Mouse (Mus musculus) cerebellum, postnatal 25 days (tissue): ENCODE results near the gene Bach2.
A peak's percentile ranks its signal among the peaks of the same experiment; 100 is the strongest.

ENCODE experiments used
- DNase-seq, 2 experiments: peaks; one replicate each; pipeline ENCODE4 v3.0.0; 2021; ENCODE audit warnings: mixed read lengths in 2 of 2

Bach2 gene

DNA sequence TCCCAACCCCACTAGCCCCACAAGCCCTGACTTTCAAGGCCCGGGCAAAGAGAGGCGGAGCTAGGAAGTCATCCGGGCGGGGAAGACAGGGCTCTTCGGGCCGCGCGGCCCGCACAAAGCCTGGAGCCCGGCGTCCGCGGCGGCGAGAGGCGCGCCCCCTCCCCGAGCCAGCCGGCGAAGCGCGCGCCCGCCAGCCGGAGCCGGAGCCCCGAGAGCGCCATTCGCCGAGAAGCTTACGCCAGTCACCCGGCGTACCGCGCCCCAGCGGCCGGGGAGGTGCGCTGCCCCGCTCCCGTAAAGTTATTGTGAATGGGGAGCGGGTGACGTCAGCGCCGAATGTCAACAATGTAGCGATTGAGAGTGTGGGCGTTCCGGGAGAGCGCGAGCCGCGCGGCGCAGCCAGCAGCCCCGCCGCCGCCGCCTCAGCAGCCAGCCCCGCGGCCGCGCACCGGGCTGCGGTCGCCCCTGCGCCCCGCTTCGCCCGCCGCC is at the start of gene Bach2:
Gene Bach2 (plus strand): TSS at position 439 of the 489 bp plus-strand sequence.
- DNase-seq: peak; percentile 91 to 94

DNA sequence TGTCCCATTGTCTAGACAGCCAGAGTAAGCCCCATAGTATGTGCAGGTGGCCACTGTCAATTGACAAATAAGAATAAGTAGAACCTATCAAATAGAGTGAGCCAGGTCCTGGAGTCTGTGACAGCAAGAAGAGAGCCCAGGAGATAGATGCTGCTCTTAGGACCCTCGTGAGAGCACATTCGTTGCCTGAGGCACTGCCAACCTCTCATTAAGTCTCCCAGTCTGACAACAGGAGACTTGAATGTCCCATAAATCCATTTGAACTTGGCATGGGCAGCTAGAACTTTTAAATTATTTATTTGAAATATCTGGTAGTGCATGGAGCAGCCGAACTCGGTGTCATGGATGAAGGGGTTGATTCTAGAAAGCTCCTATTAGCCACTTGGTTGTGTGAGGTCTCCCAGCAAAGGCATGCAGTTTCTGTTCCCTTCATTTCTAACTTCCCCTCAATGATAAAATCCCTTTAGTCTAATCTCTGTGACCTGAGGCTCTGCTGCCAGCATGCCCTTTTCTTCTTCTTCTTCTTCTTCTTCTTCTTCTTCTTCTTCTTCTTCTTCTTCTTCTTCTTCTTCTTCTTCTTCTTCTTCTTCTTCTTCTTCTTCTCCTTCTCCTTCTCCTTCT is 49.1 kb upstream of the Bach2 start:
- DNase-seq: no peak

DNA sequence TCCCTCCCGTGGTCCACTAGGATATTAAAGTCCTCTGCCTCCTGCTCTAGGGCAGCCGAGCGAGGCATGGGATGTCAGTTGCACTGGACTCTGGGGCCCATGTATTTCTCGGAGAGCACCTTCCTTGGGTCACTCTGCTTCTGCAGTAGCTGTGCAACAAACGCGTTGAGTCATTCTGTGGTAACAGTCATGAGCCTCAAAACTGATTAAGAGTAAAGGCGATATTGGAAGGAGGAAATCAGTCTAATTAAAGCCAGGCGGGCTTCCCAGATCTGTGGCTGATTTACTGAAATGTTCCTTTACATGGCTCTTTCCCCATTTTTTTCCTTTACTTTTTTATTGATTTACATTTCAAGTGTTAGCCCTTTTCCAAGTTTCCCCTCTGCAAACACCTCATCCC is 48.1 kb upstream of the Bach2 start:
- no peak for DNase-seq

DNA sequence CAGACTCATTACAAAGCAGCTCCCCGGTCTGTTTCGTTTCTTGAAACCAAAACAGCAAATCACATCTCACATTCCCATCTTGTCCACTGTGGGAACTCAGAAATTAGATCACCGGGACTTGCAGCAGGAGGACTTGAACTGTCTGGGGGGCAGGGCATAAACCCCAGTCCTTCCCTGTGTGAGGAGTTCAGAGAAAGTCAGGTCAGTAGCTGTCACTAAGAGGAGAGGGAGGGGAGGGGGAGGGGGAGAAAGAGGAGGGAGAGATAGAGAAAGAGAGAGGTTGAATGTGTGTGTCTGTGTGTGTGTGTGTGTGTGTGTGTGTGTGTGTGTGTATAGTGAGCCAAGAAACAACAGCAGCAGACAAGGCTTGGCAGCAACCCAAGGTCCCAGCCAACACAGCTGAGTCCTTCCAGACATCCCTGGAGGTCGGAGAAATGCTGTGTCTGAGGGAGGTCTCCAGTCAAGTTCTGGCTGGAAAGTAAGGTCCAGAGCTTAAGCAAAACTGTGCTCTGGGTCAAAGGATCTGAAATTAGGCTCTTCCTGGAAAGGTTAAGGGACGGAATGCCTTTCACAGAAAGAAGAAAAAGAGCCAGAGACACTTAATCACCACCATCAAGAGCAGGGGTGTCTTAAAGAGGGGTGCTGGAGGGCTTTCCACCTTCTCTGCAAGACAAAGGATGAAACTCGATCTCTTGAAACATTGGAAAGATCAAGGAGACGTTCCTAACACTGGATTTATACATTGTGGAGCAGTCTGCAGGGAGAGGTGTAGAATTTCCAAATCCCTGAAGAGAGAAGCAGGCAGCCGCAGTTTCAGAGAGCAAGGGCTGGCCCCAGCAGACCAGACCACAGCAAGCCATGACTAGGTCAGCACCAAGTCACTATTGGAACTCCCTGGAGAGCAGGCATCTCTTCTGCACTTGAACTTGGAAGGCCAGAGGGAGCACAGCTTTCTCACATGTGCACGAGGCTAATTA is 42.4 kb upstream of the Bach2 start:
- peak; percentile 29 to 48 for DNase-seq

DNA sequence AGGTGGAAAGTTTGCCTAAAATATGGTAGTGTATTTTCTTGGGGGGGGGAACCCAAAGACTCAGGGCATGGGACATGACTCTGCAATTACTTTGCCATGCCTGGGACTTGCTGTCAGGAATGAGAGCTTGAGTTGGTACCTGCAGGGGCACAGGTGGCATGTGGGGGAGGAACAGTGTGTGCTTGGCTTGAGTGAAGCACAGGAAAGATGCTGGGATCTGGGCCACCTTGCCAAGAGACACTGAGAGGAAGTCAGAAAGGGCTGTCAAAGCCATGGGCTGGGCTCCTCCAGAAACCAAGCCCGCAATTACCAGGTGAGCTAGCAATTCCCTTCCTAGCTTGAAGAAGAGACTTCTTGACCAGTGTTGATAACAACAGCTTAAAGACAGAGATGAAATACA is 40.6 kb upstream of the Bach2 start:
- peak; percentile 80 to 84 for DNase-seq

DNA sequence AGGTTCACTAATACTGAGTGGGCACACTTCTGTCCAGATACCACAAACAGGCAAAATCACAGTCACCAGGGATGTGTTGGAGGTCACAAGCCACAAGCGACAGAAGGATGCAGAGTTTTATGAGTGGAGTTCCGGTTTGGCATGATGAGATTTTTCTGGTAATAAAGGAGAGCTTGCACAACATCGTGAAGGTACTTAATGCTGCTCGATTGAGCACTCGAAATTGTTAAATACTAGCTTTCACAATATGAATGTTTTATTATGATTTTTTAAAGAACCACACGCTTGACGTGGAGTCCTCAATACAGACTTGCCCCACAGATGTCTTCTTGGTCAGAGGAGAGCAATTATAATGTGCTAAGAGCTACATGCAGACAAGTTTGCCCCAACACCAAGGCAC is 40.0 kb upstream of the Bach2 start:
- no peak for DNase-seq

DNA sequence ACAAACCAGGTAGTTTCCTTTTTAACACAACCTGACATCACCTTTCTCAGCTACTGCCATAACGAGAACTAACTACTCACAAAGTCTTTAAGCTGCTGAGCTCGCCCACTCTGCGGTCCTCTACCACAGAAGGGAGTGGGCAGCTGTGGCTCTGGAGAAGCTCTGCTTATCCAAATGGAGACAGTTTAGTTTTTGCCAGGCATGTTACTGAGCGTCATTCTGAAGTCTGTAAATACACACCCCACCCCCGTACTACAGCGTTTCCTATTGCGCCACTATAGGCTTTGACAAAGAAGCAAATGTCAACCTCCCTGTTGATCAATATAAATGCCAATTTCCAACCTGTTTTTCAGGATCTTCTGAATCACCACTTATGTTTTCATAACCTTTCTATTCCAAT is 39.4 kb upstream of the Bach2 start:
- no peak for DNase-seq

DNA sequence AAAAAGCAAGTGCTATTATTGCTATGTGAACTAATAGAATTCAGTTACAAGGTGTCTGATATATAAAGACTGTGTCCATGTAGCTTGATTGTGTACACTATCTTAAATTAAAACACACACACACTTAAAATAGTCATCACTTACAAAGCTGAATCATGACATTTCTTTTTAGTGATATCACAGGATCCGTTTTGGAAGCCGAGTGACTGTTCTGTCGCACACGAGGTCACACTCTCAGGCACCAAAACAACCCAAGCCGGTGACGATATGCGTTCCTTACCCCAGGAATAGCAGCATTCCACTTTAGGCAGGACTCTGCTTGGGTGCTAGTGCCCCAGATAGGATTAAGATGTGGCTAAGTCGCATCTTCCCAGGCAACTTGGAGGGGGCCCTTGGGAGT is 37.5 kb upstream of the Bach2 start:
- no peak for DNase-seq

DNA sequence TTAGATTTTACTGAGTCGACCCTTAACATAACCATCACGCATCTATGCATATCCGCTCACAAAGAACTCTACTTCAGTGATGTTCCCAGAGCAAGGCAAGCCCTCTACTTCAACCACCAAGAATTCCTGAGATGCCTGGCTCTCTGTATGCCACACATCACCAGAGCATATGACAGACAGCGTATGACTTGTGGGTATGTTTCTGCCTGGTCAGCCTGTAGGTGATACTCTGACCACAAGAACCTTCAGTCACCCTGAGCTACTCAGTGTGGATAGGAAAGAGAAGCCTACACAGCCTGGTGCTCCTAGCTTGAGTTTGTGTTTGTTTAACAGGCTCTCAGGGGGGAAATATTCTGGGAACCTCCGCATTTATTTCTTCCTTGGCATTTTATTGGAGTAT is 36.2 kb upstream of the Bach2 start:
- DNase-seq: no peak

DNA sequence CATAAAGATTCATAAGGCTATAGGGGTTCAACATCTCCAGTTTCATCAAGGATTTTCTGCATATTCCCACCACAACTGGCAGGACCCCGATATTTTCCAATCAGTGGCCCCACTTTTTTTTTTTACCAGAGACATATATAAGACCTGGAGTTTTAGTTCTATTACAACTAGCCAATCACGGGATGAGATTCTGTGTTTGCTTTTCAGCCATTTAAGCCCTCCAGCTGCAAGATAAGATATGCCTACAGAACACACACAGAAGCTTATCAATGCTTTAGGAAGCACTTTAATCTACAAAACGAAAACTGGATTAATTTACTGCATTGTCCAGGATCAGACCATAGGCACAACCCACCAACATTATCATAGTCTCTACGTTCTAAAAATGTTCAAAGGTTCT is 33.8 kb upstream of the Bach2 start:
- DNase-seq: no peak

DNA sequence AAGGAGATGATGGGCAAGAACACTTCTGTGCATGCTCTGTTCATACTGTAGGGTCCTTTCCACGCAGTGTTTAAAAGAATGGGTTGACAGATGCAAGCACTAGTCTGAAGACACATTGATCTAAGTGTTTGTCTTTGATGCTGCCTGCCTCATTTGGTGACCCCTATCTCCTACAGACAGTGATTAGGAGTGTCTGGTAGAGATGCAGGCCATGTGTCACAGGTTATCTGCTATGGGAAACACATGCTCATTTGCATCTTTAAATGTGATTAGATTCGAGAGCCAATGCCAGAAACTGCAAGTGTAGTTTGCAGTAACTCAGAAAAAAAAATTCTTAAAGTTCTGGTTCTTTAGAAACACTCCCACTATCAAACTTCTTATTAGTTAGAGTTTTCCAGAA is 32.8 kb upstream of the Bach2 start:
- DNase-seq: no peak

DNA sequence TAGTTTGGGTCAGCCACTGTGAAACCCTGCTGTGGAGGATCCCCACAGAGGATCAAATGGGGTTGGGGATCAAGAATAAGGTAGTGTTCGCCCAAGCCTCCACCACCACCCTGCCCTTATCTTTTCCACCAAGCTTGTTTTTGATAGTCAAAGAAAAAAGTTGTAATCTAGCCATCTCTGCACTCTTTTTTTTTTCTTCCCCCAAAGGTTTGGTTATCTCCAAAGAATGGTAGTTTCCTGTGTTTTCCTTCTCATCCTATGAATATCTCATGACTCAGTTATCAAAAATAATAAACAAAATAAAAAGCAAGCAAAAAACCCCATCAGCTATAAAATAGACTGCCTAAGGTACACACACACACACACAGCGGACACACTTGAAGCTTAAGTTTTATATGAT is 28.6 kb upstream of the Bach2 start:
- no peak for DNase-seq

DNA sequence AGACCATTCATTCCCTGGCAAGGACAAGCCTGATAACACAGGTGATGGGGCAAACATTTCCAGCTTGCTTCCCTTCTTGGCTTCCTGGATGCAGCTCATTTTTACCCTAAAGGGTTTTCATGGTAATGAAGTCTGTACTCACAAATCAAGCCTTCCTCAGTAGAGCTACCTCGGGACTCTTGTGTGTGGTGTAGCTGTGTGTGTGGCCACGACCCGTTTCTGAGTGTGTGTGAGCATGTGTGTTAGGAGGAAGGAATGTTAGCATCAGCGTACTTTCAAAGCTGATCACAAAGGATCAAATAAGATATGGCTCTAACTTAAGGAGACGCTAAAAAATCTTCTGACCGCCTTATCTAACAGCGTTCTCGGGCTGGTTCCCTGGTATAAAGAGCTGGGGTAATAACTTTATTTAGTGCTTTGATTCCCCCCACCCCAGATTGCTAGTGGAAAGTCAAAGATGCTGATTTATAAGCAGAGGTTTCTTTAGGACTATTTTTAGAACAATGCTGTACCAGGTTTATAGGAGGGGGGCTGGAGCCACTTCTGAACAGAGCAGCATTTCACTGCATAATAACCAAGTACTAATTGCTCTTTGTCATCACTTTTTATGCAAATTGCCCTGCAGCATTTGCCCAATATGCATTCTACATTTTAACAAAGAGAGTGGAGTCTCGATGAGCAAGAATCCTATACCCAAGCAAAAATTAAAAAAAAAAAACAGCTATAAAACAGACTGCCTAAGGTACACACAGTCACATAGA is 28.0 kb upstream of the Bach2 start:
- no peak for DNase-seq

DNA sequence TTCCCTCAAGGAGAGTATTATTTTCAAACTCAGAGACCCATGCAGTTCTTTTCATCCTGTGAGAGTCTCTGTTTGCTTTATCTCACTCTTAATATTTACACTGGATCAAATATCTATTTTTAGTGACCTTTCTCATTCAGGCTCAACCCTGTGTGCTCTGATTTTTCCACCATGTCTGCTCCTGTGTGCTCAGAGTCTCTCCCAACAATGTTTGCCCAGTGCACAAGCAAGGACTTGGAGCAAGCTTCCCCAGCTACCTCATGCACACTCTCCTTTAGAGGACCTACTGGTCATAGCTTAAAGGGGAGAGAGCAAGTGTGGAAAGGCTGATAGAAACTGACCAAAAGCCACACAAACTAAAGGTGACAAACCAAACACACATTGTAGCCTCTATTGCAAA is 26.0 kb upstream of the Bach2 start:
- no peak for DNase-seq

DNA sequence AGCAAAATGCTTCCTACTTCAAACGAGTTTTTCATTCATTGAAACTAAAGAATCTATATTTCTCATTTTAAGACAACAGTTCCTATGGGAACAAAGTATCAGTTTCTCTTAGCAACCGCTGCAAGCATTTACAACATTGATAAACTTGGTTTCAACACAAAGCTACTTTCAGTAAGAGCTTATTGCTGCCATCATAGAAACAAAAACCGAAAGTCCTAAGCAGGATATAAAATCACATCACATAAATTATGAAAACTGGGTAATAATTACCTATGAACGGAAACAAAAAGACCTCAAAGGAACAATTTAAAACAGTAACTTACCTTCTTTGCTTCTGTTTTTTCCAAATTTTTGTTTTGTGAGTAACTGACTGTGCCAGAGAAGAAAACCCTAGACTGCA is 22.1 kb upstream of the Bach2 start:
- DNase-seq: no peak

DNA sequence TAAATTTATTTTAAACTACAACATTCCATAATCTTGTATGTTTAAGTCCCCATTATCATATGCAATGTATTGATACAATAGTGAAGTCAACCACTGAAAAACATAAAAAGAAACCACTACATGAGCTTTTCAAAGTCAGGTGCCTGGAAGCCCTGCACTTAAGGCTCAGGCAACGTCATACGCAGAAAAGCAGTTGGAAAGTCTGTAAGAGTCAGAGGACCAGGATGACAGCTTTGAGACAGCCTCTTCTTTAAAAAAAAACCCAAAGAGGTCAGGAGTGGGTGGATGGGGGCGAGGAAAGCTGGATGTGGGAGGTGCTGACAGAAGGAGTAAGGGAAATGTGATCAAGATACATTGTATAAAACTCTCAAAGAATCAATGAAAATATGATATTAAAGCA is 21.6 kb upstream of the Bach2 start:
- no peak for DNase-seq

DNA sequence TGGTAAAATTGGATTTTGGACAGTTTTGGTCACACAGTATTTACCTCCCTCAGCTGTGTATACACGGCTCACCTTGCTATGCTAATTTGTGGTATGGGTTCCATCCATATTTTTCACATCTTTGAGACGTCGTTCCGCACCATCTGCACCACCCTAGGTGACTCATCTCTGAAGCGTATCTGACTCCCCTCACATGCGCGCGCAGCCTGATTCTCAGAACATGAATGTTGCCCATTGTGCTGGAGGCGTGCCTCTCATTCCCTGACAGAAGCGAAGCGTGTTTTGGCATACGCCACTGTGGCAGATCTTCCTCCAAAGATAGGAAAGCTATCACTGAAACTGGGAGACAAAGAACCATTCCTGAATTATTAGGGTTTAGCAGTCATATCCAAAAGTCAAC is 21.0 kb upstream of the Bach2 start:
- DNase-seq: no peak

DNA sequence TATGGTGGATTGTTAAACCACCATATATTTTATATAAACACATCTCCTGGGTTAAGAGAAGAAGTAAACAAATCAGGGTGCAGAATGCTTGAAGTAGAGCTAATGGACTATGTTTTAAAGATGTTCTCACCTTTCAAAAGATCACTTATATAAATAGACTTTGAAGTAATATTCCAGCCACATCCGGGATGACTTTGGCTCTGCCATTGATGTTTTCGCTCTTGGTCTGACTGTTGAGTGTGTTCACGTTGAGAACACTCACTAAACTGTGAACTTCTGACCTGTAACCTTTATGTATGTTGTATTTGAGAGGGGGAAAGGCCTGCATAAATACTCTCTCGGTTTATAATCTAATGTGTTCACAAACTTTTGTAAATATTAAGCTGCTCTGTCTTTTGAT is 20.2 kb upstream of the Bach2 start:
- DNase-seq: no peak

DNA sequence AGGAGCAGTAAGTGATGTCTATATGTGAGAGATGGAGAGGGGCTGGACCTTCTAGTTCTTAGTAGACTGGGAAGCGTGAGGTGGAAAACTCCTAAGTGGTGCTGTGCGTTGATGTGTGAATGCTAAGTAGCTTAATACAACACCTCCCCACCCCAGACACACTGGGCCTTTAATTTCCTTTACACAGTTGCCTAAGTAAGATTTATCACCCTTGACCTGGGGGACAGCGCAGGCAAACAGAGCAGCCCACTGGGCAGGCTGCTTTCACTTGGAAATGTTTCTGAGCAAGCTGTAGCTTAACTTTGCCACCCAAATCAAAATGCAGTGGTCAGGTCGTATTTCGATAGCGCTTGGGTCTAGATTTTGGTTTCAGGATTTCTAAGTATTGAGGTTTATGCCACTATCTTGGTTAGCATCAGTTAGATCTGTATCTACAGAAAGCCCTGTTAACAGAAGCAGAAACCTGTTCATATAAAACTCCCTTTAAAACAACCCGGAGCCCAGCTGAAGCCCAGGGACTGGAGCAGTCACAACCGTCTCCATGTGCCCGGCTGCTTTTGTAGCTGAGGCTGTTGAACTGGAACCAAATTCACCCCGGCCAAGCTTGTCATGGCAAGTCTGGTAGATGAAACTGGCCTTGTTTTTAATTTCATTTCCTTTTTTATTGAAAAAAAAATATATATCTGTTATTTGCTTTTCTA is 19.0 kb upstream of the Bach2 start:
- DNase-seq: no peak

DNA sequence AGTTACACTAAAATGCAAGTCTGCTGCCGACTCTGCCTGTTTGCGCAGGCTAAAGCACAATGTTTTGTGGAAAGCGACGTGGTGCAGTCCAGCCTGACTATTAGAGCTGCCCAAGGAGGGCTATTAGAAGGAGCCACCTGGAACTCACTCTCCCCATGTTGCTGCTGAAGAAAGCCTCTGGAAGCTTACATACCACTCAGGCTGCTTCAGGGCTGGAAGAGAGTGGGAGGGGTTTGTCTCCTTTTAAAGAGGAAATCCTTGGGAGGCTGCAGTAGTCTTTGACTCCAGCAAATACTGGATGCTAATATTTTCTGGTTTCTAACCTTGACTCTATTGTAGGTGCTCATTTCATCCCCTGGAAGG is 18.5 kb upstream of the Bach2 start:
- no peak for DNase-seq

DNA sequence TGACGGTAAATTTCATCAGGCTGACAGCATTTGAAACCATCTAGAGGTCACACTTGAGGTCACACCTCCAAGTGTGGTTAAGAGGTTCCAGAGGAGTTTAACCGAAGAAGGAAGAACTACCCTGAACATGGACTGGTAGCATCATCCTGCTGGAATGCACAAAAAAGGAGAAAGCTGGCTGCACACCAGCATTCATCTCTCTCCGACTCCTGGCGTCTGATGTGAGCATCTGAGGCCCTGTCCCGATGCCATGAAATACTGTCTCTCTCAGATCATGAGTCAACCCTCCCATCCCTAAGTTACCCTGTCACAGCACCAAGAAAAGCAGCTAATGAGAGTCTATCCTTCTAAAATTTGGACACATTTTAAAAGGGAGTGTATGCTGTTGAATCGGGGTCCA is 17.6 kb upstream of the Bach2 start:
- DNase-seq: no peak

DNA sequence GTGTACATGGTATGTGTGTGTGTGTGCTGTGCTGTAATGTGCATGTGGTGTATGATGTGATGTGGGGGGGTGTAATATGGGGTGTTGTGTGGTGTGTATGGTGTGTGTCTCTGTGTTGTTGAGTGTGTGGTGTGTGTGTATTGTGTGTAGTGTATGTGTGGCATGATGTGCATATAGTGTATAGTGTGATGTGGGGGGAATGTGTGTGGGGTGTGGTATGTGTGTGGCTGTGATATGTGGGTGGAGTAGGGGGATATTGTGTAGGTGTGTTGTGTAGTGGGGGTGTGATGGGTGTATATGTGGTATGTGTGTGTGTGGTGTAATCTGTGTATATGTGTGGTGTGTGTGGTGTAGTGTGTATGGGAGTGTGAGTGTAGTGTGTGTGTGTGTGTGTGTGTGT is 15.0 kb upstream of the Bach2 start:
- no peak for DNase-seq

DNA sequence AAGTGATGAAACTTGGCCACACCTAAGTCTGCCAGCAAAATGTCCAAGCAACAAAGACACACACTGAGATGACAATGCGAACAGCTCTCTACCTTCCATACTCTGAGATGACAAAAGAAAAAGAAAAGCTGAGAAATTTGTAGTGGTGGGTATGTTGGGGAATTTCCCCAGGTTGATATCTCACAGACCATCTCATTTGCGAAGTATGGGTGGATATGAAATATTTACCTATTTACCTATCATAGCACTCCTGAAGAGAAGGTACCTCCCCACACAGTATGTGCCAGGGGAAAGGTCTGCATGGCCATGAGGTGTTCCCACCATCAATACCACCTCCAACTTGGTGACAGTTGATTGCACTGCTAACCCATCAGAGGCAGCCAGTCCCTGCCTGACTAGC is 13.4 kb upstream of the Bach2 start:
- no peak for DNase-seq
